Mouse (Mus musculus) MEL (cell line): ENCODE results near the gene Sclt1. TPM values are rescaled to one million over a fixed set of nuclear protein-coding genes. Genes with fewer than 3 reads are reported as not detected.
A peak's percentile ranks its signal among the peaks of the same experiment; 100 is the strongest.

Source experiments
- DNase-seq: peaks from one replicate; pipeline ENCODE4 v3.0.0; 2011; ENCODE audit warnings: low read depth, low spot score
- H3K27ac ChIP-seq: 2 replicates; pipeline ENCODE4 v1.5.1; 2012; ENCODE audit warnings: low read depth, mild to moderate bottlenecking, control low read depth, low read length, moderate library complexity; ENCODE audit not compliant: control insufficient read depth
- H3K27me3 ChIP-seq, 2 experiments: fragments of 150-350 bp in 1 of 2; sonication (generic) in 1 of 2; 2 replicates each; pipeline ENCODE4 v1.6.1; 2012; ENCODE audit warnings: low read length in 2 of 2, mild to moderate bottlenecking in 2 of 2, improper control_type of control experiment in 1 of 2, moderate library complexity in 1 of 2; ENCODE audit not compliant: insufficient read depth in 2 of 2, control insufficient read depth in 1 of 2
- H3K36me3 ChIP-seq, 2 experiments: 2 replicates each; pipeline ENCODE4 v1.6.1; 2012 to 2014; ENCODE audit warnings: low read length in 2 of 2, improper control_type of control experiment in 1 of 2, inconsistent platforms in 1 of 2, mild to moderate bottlenecking in 1 of 2; ENCODE audit not compliant: insufficient read depth in 2 of 2, control insufficient read depth in 1 of 2
- H3K4me1 ChIP-seq, 2 experiments: fragments of 150-350 bp in 1 of 2; sonication (generic) in 1 of 2; 2 replicates each; pipeline ENCODE4 v1.6.1; 2012; ENCODE audit warnings: low read length in 2 of 2, improper control_type of control experiment in 1 of 2, mild to moderate bottlenecking in 1 of 2; ENCODE audit not compliant: insufficient read depth in 2 of 2, control insufficient read depth in 1 of 2
- H3K4me3 ChIP-seq, 2 experiments: fragments of 150-350 bp in 1 of 2; sonication (generic) in 1 of 2; 2 replicates each; pipeline ENCODE4 v1.5.1; 2012; ENCODE audit warnings: low read depth in 2 of 2, low read length in 2 of 2, mild to moderate bottlenecking in 2 of 2, moderate library complexity in 2 of 2, control low read depth in 1 of 2, improper control_type of control experiment in 1 of 2; ENCODE audit not compliant: control insufficient read depth in 1 of 2, insufficient read depth in 1 of 2
- H3K79me2 ChIP-seq: 2 replicates; pipeline ENCODE4 v1.6.1; 2012; ENCODE audit warnings: mild to moderate bottlenecking, low read length, moderate library complexity; ENCODE audit not compliant: control insufficient read depth, poor library complexity, insufficient read depth
- H3K9ac ChIP-seq: 2 replicates; pipeline ENCODE4 v1.6.1; 2012; ENCODE audit warnings: low read depth, mild to moderate bottlenecking, control low read depth, low read length, moderate library complexity; ENCODE audit not compliant: control insufficient read depth, poor library complexity, severe bottlenecking
- H3K9me3 ChIP-seq: fragments of 150-350 bp; sonication (generic); replicated peaks from 2 replicates; pipeline ENCODE4 v1.6.1; 2012; ENCODE audit warnings: mild to moderate bottlenecking, low read length, improper control_type of control experiment, moderate library complexity; ENCODE audit not compliant: insufficient read depth
- CTCF ChIP-seq, 3 experiments: IDR thresholded peaks in 2 of 3; conservative IDR thresholded peaks in 1 of 3; 2 replicates each; pipeline ENCODE4 v1.5.1; 2011 to 2012; ENCODE audit warnings: low read length in 3 of 3, low read depth in 2 of 3, mild to moderate bottlenecking in 2 of 3, improper control_type of control experiment in 1 of 3, inconsistent platforms in 1 of 3, mixed read lengths in 1 of 3, moderate library complexity in 1 of 3; ENCODE audit not compliant: control insufficient read depth in 1 of 3, insufficient read depth in 1 of 3, poor library complexity in 1 of 3, severe bottlenecking in 1 of 3
- ELF1 ChIP-seq: IDR thresholded peaks from 2 replicates; pipeline ENCODE4 v1.6.1; 2014; ENCODE audit warnings: low read depth, mild to moderate bottlenecking, inconsistent platforms, low read length, improper control_type of control experiment, moderate library complexity
- ETS1 ChIP-seq: IDR thresholded peaks from 2 replicates; pipeline ENCODE4 v1.6.1; 2012; ENCODE audit warnings: low read depth, mild to moderate bottlenecking, inconsistent platforms, low read length, improper control_type of control experiment, moderate library complexity
- GATA1 ChIP-seq: IDR thresholded peaks from 2 replicates; pipeline ENCODE4 v1.6.1; 2011; ENCODE audit warnings: low read depth, low read length, improper control_type of control experiment
- HCFC1 ChIP-seq: IDR thresholded peaks from 2 replicates; pipeline ENCODE4 v1.6.1; 2012; ENCODE audit warnings: low read depth, mild to moderate bottlenecking, inconsistent platforms, low read length, improper control_type of control experiment, moderate library complexity
- KAT2A ChIP-seq: conservative IDR thresholded peaks from 2 replicates; pipeline ENCODE4 v1.6.1; 2012; ENCODE audit warnings: low read depth, low read length, improper control_type of control experiment, inconsistent platforms
- MAX ChIP-seq: IDR thresholded peaks from 2 replicates; pipeline ENCODE4 v1.6.1; 2011; ENCODE audit warnings: low read length, improper control_type of control experiment
- MEF2A ChIP-seq: IDR thresholded peaks from 2 replicates; pipeline ENCODE4 v1.6.1; 2014; ENCODE audit warnings: low read depth, mild to moderate bottlenecking, inconsistent platforms, low read length, improper control_type of control experiment; ENCODE audit not compliant: poor library complexity, insufficient replicate concordance, severe bottlenecking; ENCODE audit errors: extremely low read depth
- MYB ChIP-seq: IDR thresholded peaks from 2 replicates; pipeline ENCODE4 v1.6.1; 2011; ENCODE audit warnings: mild to moderate bottlenecking, low read depth, low read length, improper control_type of control experiment
- NELFE ChIP-seq: IDR thresholded peaks from 2 replicates; pipeline ENCODE4 v1.6.1; 2011; ENCODE audit warnings: low read depth, low read length, improper control_type of control experiment
- POLR2A ChIP-seq, 2 experiments: IDR thresholded peaks; 2 replicates each; pipeline ENCODE4 v1.6.1; 2011 to 2012; ENCODE audit warnings: low read length in 2 of 2, mild to moderate bottlenecking in 2 of 2, control low read depth in 1 of 2, improper control_type of control experiment in 1 of 2, low read depth in 1 of 2, moderate library complexity in 1 of 2; ENCODE audit not compliant: control insufficient read depth in 1 of 2, insufficient read depth in 1 of 2, poor library complexity in 1 of 2
- POLR2AphosphoS2 ChIP-seq: IDR thresholded peaks from 2 replicates; pipeline ENCODE4 v1.6.1; 2011; ENCODE audit warnings: low read length, improper control_type of control experiment
- POLR2AphosphoS5 ChIP-seq: IDR thresholded peaks from 2 replicates; pipeline ENCODE4 v1.6.1; 2012; ENCODE audit warnings: low read depth, borderline replicate concordance, mild to moderate bottlenecking, inconsistent platforms, low read length, moderate library complexity, mixed read lengths
- RAD21 ChIP-seq: IDR thresholded peaks from 2 replicates; pipeline ENCODE4 v1.6.1; 2011; ENCODE audit warnings: mild to moderate bottlenecking, low read depth, low read length, improper control_type of control experiment
- SMC3 ChIP-seq: IDR thresholded peaks from 2 replicates; pipeline ENCODE4 v1.6.1; 2011; ENCODE audit warnings: low read depth, low read length, improper control_type of control experiment
- TAL1 ChIP-seq: IDR thresholded peaks from 2 replicates; pipeline ENCODE4 v1.6.1; 2012; ENCODE audit warnings: mild to moderate bottlenecking, inconsistent platforms, low read length, moderate library complexity, mixed read lengths
- UBTF ChIP-seq: IDR thresholded peaks from 2 replicates; pipeline ENCODE4 v1.6.1; 2012; ENCODE audit warnings: low read depth, mild to moderate bottlenecking, inconsistent platforms, low read length, improper control_type of control experiment, moderate library complexity, borderline replicate concordance; ENCODE audit not compliant: insufficient read depth
- USF1 ChIP-seq: IDR thresholded peaks from 2 replicates; pipeline ENCODE4 v1.6.1; 2014; ENCODE audit warnings: low read depth, mild to moderate bottlenecking, inconsistent platforms, low read length, improper control_type of control experiment, moderate library complexity
- USF2 ChIP-seq, 2 experiments: IDR thresholded peaks; 2 replicates each; pipeline ENCODE4 v1.6.1; 2011 to 2012; ENCODE audit warnings: improper control_type of control experiment in 2 of 2, low read length in 2 of 2, borderline replicate concordance in 1 of 2, inconsistent platforms in 1 of 2, low read depth in 1 of 2, mild to moderate bottlenecking in 1 of 2; ENCODE audit not compliant: insufficient read depth in 1 of 2
- ZKSCAN1 ChIP-seq: IDR thresholded peaks from 2 replicates; pipeline ENCODE4 v1.6.1; 2012; ENCODE audit warnings: low read depth, mild to moderate bottlenecking, inconsistent platforms, low read length, improper control_type of control experiment, moderate library complexity
- ZNF384 ChIP-seq: IDR thresholded peaks from 2 replicates; pipeline ENCODE4 v1.6.1; 2012; ENCODE audit warnings: low read depth, mild to moderate bottlenecking, inconsistent platforms, low read length, improper control_type of control experiment
- polyA plus RNA-seq, 2 experiments: library from polyadenylated mRNA; stranded (reverse) in 1 of 2; unstranded in 1 of 2; fragments of >175 nt in 1 of 2; fragments of >200 nt in 1 of 2; gene quantifications; 2 replicates each; pipeline versions ENCODE4 v1.2.1 to v1.2.4; 2012; ENCODE audit warnings: low replicate concordance in 2 of 2, low read depth in 1 of 2; ENCODE audit not compliant: insufficient read length in 2 of 2, insufficient read depth in 1 of 2, missing spikeins in 1 of 2
- total RNA-seq: library from RNA; depleted of rRNA; stranded (reverse); fragments of 300-350 nt; gene quantifications from 2 replicates; pipeline ENCODE4 v1.2.3, GENCODE M21; 2012

The Sclt1 gene
- total and polyA plus RNA-seq, 3 experiments, result 6.4 to 8.7 TPM; not detected in 1

GRCm38 (mm10) chr3:41620971-41621370 is 121.3 kb downstream of the Sclt1 start:
- H3K4me1 ChIP-seq, result no peaks in the 10 kb centered on the region
- H3K27me3 ChIP-seq, result no peaks in the 10 kb centered on the region
- H3K36me3 ChIP-seq, result no peaks in the 10 kb centered on the region; a peak in 1 of 4 replicates
- H3K4me3 ChIP-seq, result no peak overlapping the region
- no peaks in the 10 kb centered on the region for H3K79me2 ChIP-seq
- TF ChIP-seq MYB, result no peak
- no peak for TF ChIP-seq POLR2AphosphoS5
- TF ChIP-seq CTCF (IDR thresholded peaks at IDR 0.05 in 2 of 3, conservative IDR thresholded peaks at IDR 0.05 in 1 of 3; ENCODE audit: control insufficient read depth in 1 of 3, insufficient read depth in 1 of 3, low read depth in 2 of 3, low read length in 3 of 3, poor library complexity in 1 of 3, severe bottlenecking in 1 of 3), result no peak
- TF ChIP-seq RAD21, result no peak
- no peak for TF ChIP-seq ELF1
- no peak for TF ChIP-seq POLR2A (IDR thresholded peaks at IDR 0.05; ENCODE audit: control insufficient read depth in 1 of 2, insufficient read depth in 1 of 2, low read depth in 1 of 2, low read length in 2 of 2, poor library complexity in 1 of 2)
- no peak for TF ChIP-seq KAT2A
- TF ChIP-seq MAX, result no peak
- TF ChIP-seq ETS1, result no peak
- TF ChIP-seq MEF2A, result no peak
- no peak for TF ChIP-seq HCFC1
- no peak for TF ChIP-seq UBTF
- no peak for TF ChIP-seq ZKSCAN1
- TF ChIP-seq TAL1, result no peak
- no peak overlapping the region for H3K27ac ChIP-seq
- no peak overlapping the region for H3K9ac ChIP-seq
- no peaks in the 10 kb centered on the region for H3K9me3 ChIP-seq
- no peak for DNase-seq

DNA sequence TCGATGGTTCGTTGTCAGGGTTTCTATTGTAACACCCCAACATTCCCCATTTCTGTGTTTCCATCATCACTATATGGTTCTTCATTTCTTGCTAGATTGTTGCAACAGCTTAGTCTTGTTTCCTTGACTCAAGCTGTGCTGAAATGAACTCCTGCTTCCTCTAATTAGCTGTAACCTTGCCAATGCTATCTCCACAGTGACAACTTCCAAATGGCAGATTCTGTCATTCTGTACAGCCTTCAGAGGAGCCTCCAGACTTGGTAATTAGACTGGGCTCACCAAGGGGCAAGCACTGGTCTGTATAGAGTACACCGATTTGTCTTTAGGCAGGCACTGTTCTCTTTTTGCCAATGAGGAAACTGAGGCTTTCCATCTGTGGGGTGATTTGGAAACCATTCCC is 123.8 kb downstream of the Sclt1 start:
- Histone ChIP-seq H3K79me2 (no peaks in the 10 kb centered on the region), H3K9me3 (no peaks in the 10 kb centered on the region), H3K27ac (no peak overlapping the region), H3K36me3 (peaks cover 0 to 11% of the 10 kb centered on the region in 2 experiments; a peak in 2 of 4 replicates), H3K9ac (no peak overlapping the region), H3K4me3 (no peak overlapping the region)
- DNase-seq, result peak; percentile 51
- TF ChIP-seq POLR2AphosphoS2 (no peak), SMC3 (no peak), USF1 (no peak), NELFE (no peak), ZNF384 (no peak), GATA1 (no peak), USF2 (IDR thresholded peaks at IDR 0.05; ENCODE audit: borderline replicate concordance in 1 of 2, insufficient read depth in 1 of 2, low read depth in 1 of 2, low read length in 2 of 2) (no peak)
- TF ChIP-seq, all 39 proteins: peak for 0
- Histone ChIP-seq H3K4me1 (no peaks in the 10 kb centered on the region), H3K27me3 (no peaks in the 10 kb centered on the region)
